Mouse (Mus musculus) urinary bladder, postnatal 4 days (tissue): Measurements from ENCODE around the gene Ms4a4c.
"Not testable (repeated sequence)": the region's sequence is repeated elsewhere in the genome, so short reads cannot be mapped to it uniquely, and the experiment has no call there.

Source experiments
- DNase-seq, 2 experiments: peaks; one replicate each; pipeline ENCODE4 v3.0.0; 2021 to 2022; ENCODE audit warnings: low spot score in 2 of 2

Ms4a4c gene

GRCm38 (mm10) chr19:11404527-11404926, at the start of gene Ms4a4c:
TSS of gene Ms4a4c (plus strand) at chr19:11404770.
- DNase-seq, result no peak

DNA sequence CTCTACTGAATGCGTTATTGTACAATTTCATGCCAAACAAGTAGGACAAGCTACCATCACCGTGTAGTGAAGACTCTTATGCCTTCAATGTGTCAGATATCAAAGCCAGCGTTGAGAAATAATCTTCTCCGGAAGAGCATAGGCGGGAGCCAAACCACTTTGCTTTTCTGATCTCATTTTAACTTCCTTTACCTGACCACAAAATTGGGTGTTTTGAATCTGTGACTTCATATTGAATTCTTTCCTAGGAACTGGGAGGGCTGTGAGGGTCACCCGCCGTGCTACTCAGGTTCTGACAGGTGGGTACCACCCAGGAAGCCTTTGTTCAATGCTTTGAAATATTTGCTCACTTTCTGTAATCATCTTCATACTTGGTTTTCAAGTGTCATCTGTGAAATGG, 48.8 kb upstream of the Ms4a4c start:
- no peak for DNase-seq

DNA sequence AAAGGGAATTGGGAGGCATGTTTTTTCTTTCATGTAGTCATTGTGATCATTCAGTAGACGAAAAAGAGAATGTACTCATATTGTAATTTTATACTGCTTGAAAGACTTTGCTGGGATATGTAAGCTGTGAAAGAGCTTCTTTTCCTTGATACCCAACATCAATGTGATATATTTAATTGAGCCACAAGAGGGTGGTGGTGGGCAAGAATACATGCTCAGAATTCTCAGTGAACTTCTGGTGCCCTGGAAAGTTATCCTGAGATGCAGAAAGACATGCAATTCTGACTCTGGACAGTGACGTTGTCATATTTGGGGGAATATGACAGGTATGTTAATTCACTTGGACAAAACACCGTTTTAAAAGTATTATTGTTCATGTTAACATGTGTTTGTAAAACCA, 44.5 kb upstream of the Ms4a4c start:
- no peak for DNase-seq

- DNase-seq, result no peak
Measured at GRCm38 (mm10) chr19:11362002-11362401, 42.6 kb upstream of the Ms4a4c start.

- no peak for DNase-seq
Measured at GRCm38 (mm10) chr19:11368310-11368709, 36.3 kb upstream of the Ms4a4c start.

DNA sequence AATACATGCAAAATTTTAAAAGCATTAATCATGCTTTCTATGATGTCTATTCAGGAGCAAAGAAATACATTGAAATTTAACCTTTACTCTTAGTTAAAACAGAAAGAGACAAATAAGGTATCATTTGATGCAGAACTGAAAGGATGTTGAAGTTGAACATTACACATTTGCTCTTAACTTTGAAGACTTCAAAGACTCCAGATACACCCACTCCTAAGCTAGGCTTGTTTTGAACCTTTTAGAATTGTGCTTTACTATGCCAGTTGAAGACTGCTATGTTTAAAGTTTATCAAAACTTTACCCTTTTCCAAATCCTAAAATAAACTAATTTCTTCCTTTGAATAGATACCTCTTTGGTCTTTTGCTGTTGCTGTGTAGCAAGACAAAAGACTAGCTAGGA, 33.4 kb upstream of the Ms4a4c start:
- no peak for DNase-seq

DNA sequence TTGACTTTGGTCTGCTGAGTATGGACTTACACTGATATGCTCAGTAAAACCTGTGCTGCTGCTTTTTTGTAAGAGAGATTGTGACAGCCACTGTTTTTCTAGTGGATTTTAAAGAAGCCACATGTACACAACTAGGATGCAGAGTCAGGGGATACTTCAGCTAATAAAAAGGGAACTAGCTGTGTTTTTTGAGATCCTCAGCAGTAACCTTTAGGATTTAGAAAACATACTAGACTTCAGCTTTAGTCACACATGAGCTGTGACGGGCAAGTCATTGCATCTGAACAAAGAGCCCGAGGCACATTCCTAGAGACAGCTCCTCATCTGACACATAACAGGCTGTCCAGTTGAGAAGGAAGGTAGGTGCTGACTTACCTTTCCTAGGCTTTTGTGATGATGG, 29.3 kb upstream of the Ms4a4c start, which contains the start of gene Ms4a4a:
Gene Ms4a4a (plus strand): TSS at position 251 of the 400 bp plus-strand sequence.
- DNase-seq, result no peak

DNA sequence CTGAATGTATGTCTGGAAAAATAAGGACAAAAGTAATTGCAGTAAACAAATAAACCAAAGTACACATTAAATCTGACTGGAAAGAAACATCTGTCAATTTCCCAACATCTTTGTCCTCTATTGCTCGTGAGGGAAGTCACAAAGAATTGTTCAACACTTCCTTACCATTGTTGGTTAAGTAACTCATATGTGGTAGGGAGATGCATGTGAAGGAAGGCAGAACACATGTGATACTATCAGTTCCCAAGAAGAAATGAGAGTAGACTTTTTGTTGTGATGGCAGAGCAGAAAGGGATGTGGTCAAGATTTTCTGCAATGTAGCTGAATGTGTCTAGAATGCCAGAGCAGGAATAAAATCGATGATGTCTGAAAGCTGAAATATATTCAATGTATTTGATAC, 28.2 kb upstream of the Ms4a4c start:
- no peak for DNase-seq

GRCm38 (mm10) chr19:11387109-11387508, 17.5 kb upstream of the Ms4a4c start:
- no peak for DNase-seq

- no peak for DNase-seq
Measured at GRCm38 (mm10) chr19:11387685-11388084, 16.9 kb upstream of the Ms4a4c start.

GRCm38 (mm10) chr19:11388949-11389348, 15.6 kb upstream of the Ms4a4c start:
- no peak for DNase-seq

GRCm38 (mm10) chr19:11395769-11396168, 8.8 kb upstream of the Ms4a4c start:
- no peak for DNase-seq

DNA sequence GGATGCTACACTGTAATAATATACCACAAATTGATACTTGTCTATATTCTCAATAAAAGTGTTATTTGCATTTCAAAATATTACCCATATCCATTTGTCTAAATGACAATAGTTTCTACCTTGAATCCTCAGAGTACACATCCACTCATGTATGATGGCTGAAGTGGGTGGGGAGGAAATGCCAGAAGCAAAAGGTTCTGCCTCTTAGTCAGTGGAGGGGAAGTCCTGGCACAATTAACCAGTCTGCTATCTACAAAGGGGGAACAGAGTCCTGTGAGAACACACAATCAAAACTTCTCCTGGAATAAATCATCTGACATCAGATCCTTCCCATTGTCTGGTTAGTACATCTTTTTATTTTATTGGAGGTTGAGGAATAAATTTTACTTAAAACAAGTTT, 2.9 kb downstream of the Ms4a4c start:
- DNase-seq, result no peak

DNA sequence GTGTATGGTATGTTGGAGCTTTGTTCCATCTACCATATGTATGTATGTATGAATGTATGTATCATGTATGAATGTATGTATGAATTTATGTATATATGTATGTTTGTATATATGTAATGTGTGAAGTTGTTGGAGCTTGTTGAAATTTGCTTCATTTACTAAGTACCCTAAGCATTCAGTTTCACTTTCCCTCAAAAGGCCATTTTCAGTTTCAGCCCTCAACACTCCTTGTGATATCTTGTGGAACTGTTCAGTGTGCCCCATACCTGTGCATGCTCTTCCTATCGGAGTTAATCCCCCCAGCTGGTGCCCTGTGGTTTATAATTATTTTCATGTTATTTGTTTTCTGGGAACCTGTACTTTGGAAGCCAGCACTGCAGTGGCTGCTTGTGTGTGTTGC, 4.0 kb downstream of the Ms4a4c start:
- no peak for DNase-seq

- DNase-seq, result no peak
Measured at GRCm38 (mm10) chr19:11411640-11412039, 7.1 kb downstream of the Ms4a4c start.

- DNase-seq, result no peak
Measured at GRCm38 (mm10) chr19:11414084-11414483, 9.5 kb downstream of the Ms4a4c start.

GRCm38 (mm10) chr19:11415581-11415980, 11.0 kb downstream of the Ms4a4c start:
- DNase-seq, result no peak

GRCm38 (mm10) chr19:11418865-11419264, 14.3 kb downstream of the Ms4a4c start:
- not testable (repeated sequence) for DNase-seq

GRCm38 (mm10) chr19:11431209-11431608, 26.6 kb downstream of the Ms4a4c start:
- not testable (repeated sequence) for DNase-seq

DNA sequence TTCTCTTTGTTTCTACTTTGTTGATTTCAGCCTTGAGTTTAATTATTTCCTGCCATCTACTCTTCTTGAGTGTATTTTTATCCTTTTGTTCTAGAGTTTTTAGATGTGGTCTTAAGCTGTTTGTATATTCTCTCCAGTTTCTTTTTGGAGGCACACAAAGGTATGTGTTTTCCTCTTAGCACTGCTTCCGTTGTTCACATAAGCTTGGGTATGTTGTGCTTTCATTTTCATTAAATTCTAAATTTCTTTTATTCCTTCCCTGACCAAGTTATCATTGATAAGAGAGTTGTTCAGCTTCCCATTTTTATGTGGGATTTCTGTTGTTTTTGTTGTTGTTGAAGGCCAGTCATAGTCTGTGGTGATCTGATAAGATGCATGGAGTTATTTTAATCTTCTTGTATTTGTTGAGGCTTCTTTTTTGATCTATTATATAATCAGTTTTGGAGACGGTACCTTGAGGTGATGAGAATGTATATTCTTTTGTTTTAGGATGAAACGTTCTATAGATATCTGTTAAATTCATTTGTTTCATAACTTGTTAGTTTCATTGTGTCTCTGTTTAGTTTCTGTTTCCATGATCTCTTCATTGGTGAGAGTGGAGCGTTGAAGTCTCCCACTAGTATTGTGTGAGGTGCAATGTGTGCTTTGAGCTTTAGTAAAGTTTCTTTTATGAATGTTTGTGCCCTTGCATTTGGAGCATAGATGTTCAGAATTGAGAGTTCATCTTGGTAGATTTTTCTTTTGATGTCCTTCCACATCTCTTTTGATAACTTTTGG, 30.7 kb downstream of the Ms4a4c start:
- no peak for DNase-seq

- DNase-seq, result no peak
Measured at GRCm38 (mm10) chr19:11443338-11443737, 38.8 kb downstream of the Ms4a4c start, which contains the start of gene Ms4a4b. TSS of gene Ms4a4b (plus strand) at chr19:11443553.

DNA sequence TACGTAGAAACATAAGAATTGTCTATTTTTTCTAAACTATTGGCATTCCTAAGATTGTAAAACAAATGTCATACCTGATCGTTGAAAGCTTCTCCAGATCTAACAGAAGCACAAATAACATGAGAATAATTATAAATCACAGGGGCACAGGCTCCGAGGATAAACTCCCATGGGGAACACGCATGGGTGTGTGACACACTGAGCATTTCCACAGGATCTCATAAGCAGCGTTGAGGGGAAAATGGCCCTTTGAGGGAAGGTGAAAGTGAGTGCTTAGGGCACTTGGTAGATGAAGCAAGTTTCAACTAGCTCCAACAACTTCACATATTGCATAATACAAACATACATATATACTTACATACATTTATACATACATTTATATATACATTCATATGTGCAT, 39.4 kb downstream of the Ms4a4c start:
- DNase-seq, result no peak

DNA sequence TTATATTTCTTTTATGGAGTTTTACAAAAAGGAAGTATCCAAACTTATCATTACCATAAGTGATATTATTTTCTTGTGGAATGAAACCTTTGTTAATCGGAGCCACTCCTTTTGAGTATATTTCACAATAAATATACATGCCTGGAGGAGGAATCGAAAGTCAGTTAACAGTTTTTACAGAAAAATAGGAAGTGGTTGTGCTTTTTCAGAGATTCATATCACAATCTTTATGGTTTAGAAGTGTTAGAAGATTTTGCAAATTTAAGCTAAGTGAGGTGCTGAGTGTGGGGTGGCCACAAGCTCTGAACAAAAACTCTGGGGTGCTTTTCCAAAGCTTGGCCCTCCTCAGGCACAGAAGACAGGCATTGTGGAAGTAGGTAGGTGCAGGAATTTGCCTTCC, 42.7 kb downstream of the Ms4a4c start:
- DNase-seq, result no peak

GRCm38 (mm10) chr19:11459041-11459440, 54.5 kb downstream of the Ms4a4c start:
- not testable (repeated sequence) for DNase-seq
